Mouse (Mus musculus) liver, adult 2 months (tissue): ENCODE measurements at regions not wholly inside any gene's neighbourhood (a gene's known extent, or its start where the extent isn't known, plus 50 kb on each side); places are given as distances from the start of the nearest gene placed in this dataset.

Experiments used
- CTCF ChIP-seq: fragments of 200-500 bp; IDR thresholded peaks from 2 replicates; pipeline ENCODE4 v1.5.1; 2011; ENCODE audit warnings: low read depth, low read length, control low read depth
- POLR2A ChIP-seq: fragments of 200-500 bp; IDR thresholded peaks from 2 replicates; pipeline ENCODE4 v1.6.1; 2011; ENCODE audit warnings: low read length, control low read depth; ENCODE audit not compliant: insufficient read depth; ENCODE audit errors: extremely low read depth

GRCm38 (mm10) chr1:164541711-164542110 is 83.6 kb upstream of the Atp1b1 start:
- TF ChIP-seq CTCF (no peak), POLR2A (no peak)
